Mouse (Mus musculus) mesoderm, embryonic 11.5 days (tissue): ENCODE data around the gene Pacs2.
A peak's percentile ranks its signal among the peaks of the same experiment; 100 is the strongest.

Source experiments
- DNase-seq: peaks from one replicate; pipeline ENCODE4 v3.0.0-alpha.2; 2012; ENCODE audit warnings: low read depth, low spot score

The Pacs2 gene

DNA sequence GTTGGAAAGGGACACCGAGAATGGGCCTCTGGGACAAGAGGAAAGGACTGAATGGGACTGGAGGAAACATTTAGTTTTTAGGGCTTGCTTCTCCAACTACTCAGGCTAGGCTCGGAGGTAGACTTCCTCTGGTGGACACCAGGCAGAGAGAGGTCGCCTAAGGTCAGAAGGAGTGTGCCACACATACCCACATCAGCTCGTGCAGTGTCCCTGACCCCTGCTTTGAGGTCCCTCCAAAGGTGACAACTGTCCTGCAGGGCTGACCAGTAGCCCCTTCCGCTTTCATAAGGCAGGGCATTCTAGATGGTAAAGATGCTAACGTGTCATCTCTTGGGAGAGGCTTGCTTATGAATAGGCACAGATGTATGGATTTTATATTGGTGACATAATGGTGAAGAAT, 61.2 kb downstream of the Pacs2 start:
- no peak for DNase-seq

DNA sequence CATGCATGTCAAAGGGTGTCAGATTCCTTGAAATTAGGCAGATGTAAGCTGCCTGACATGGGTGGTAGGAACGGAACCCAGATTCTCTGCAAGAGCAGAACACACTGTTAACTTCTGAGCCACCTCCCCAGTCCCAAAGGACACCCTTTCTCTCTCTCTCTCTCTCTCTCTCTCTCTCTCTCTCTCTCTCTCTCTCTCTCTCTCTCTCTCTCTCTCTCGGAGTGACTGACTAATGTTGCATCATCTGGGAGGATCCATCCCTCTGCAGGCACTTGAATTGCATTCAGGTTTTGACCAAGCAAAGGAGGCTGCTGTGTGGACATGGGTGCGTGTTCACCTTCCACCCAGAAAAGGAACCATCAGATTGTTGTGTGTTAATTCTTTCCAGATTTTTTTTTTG, 73.0 kb downstream of the Pacs2 start:
- no peak for DNase-seq

- no peak for DNase-seq
Measured at GRCm38 (mm10) chr12:113088026-113088425, 73.7 kb downstream of the Pacs2 start.

GRCm38 (mm10) chr12:113089107-113089506, 74.8 kb downstream of the Pacs2 start:
- no peak for DNase-seq

GRCm38 (mm10) chr12:113090053-113090452, 75.7 kb downstream of the Pacs2 start:
- DNase-seq, result no peak

DNA sequence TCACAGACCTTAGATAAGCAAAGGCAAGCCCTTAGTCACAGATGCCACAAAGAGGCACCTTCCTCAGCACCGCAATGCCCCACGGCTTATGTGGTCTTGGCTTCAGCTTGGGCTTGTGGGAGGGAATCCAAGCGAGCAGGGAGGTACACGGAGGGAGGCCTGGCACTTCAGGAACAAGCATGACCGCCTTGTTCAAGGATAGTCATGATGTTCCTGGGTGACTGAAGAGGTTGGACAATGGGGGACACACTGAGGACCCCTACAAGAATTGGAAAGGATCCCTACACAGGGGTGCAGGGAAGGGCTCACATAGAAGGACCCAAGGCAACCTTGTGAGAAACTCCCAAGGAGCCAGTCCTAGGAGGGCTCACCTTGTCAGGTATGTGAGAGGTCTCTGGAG, 82.7 kb downstream of the Pacs2 start:
- no peak for DNase-seq

DNA sequence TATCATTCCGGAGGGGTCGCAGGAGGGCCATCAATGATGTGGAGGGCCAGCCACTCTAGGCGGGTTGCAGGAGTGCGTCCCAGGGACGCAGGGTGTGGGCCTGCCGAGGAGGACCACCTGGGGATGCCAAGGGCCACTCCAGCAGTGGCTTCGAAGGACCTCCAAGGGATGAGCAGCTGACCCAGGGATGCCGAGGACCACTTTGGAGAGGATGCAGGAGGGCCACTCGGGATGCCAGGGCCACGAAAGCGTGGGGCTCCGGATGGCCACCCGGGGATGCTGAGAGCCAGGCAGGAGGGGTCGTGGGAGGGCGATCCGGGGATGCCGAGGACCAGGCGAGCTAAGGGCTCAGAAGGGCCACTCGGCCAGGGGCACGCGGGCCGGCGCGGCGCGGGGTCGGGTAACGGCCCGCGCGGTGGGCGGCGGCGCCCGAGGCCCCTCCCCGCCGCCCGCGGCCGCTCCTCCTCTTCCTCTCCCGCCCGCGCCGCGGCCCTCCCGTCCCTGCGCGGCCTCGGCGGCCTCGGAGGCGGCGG, 83.5 kb downstream of the Pacs2 start, which contains the start of gene Mta1:
Gene Mta1 (plus strand): TSS at position 530 of the 533 bp plus-strand sequence.
- peak; percentile 47 for DNase-seq

DNA sequence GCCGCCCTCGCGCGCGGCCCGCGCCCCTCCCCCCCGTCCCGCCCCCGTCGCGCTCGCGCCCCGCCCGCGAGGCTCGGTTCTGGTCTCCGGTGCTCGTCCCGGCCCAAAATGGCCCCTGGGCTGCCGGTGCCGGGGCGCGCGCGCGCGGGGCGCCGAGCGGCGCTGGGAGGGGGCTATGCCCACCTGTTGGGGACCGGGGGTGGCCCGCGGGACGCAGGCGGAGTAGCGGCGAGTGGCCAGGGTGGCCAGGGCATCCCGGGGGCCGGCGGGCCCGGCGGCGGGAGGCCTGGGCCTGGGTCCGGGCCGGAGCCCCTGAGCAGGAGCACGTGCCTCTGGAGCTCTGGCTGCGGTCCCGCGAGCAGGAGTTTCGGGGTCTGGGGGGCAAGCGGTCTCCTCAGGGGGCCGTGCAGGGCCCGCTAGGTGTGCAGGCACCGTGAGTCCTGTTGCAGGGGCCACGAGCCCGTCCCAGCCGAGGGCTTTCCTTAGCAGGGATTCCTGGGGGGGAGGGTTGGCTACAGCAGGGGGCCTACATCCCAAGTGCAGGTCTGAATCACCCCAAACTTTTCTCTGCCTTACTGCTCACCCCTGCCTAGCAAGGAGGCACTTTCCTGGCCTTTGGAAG, 84.3 kb downstream of the Pacs2 start:
- DNase-seq, result no peak

DNA sequence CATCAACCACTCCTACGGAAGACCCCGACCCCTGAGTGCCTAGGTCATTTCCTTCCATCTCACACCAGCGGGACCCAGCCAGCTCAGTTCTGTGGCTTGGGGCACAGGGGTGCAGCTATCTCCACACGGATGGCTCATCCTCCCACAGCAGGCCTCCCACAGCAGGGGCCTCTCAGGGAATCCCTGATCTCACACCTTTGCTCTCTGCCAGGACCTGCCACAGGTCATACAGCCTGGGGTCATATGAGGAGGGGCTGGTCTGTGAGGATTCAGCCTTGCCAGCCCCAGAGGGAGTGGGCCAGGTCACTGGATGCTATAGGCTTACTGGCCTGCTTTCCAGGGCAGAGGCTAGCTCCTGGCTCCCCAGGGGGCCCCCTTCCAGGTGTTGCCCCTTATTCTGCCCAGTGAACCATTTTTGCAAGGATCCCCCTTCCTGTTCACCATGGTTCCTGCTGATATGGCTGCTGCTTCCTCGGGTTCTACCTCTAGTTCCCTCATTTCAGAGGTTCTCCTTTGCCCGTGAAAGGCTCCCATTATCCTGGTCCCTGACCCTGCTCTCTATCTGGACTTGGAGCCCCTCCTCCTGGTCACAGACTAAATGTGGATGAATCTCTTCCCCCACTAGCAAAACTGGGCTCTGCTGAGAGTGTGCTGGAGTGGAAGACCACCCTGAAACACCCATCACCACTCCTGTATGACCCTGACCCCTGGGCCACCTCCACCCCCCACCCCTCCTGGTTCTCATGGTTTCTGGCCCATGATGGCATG, 85.3 kb downstream of the Pacs2 start:
- DNase-seq, result no peak

DNA sequence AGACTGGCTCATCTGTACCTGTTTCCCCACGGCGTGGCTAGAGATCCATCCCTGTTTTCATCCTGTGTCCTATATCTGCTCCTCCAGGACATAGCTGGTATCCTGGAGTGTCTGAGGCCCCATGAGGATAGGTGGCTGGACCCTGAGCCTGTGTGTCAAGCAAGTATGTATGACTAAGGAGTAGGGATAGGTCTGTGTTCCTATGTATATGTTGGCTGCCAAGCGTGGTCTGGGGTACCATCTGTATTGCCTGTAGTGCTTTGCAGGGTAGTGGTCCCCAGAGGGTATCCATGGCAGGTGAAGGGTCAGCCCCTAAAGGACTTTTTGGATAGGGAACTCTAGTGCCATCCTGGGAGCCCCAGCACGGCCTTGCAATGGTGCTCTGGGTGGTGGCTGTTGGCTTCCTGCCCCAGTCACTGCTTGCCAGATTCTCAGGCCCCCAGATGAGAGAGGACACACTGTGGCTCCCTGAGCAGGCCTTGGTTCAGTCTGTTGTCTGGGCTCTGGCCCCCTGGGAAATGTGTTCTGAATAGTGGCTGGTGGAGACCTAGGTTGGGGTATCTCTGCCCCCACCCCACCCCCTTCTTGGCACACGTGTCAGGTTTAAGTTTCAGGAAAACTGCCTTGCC, 86.3 kb downstream of the Pacs2 start:
- DNase-seq, result no peak

DNA sequence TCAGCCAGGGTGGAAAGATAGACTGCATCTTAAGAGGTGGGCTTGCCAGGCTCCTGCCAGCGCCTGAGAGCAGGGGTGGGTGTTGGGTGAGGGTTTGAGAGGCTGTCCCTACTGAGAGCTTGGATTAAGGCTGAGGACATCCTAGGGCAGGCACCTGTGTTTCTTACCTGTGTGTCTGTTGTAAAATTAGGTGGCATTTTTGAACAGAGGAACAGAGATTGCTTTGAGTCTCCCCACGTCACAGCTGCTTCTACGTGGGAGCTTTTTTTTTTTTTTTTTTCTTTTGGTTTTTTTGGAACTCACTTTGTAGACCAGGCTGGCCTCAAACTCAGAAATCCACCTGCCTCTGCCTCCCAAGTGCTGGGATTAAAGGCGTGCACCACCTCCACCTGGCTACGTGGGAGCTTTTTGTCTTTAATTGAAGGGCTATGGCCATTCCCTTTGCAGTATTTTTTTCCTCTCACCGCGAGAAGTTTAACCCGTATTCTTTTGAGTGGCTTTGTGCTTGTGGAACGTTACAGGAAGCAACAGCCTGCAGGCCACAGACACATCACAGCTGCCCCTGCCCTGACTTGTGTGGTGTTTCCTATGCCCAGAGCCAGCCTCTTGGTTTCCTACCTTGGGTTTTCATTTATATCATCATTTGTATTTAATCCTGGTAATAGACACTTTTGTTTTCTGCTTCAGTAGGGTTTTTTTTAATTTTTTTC, 87.1 kb downstream of the Pacs2 start:
- DNase-seq, result no peak

DNA sequence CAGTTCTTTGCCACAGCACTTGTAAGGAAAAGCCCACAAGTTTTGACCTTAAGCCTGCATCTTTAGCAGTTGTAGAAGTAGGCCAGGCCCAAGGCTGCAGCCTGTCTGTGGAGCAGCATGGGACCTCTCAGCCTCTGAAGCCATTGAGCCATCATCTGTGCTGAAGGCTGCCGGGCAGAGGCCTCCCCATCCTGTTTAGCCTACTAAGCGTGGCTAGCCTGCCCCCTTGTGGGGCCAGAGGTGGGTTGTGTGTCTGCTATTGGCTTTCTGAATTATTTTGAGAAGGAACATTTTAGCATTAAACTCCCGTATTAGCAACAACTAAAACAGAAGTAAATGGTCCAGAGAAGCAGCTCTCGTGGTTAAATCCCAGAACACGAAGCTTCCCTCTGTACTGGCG, 88.2 kb downstream of the Pacs2 start:
- peak; percentile 35 for DNase-seq

DNA sequence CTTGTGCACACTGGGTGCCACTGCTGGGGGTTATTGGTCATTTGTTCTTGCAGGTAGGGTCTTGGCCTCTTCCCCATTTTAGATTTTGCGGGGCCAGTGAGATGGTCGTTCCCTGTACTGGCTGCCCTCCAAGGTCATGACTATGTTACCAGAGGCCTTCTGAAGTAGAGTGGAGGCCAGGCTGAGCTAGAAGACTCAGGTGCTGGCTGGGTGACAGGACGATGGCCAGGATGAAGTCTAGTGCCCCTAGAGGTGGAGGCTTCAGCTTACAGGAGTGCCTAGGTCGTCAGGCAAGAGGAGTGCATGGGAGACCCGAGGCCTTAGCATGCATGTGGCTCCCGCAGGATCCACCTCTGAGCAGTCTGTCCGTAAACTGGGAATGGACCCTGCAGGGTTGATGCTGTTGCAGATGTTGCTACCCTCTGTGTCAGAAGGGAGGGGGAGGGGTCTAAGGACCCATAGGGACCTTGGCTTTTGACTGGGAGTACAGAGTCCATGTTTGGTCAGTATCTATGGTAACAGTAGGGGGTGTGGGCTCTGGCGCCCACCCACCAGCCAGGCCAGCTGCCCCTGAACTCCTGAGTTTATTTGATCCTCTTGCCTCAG, 89.6 kb downstream of the Pacs2 start:
- DNase-seq, result no peak

GRCm38 (mm10) chr12:113106386-113106785, 92.1 kb downstream of the Pacs2 start:
- no peak for DNase-seq

GRCm38 (mm10) chr12:113107431-113108124, 93.3 kb downstream of the Pacs2 start:
- no peak for DNase-seq

DNA sequence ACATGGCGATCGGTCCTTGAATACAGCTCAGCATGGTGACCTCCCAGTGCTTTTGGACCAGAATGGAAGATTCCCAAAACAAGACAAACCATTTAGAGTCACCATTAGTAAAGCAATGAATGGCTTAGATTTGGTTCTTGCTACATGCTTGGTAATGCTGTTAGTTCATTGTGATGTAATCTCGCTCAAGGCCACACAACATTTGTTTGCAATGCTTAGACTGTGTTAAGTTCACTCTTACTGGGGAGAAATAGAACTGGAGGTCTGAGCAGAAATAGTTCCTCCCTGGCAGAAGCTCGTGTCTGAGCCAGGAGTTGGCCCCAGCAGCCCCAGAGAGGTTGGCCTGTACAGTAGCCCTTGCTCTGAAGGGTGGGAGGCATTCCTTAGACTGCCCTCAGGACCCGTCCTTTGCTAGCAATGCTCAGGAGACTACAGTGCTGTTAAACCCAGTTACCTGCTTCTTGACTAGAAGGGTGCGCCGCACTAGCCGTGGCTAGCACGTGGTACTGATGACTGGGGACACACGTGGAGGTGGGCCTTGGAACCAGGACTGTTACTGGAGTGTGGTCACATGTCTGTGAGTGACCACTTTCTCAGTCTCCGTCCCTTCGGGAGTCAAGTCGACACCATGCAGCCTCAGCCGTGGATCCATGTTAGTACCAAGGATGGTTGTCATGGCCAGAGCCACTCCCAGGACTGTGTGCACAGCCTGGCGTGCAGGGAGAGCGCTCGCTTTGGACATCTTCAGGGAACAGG, 94.4 kb downstream of the Pacs2 start:
- no peak for DNase-seq

GRCm38 (mm10) chr12:113109801-113110200, 95.5 kb downstream of the Pacs2 start:
- no peak for DNase-seq

- no peak for DNase-seq
Measured at GRCm38 (mm10) chr12:113114141-113114540, 99.8 kb downstream of the Pacs2 start.

DNA sequence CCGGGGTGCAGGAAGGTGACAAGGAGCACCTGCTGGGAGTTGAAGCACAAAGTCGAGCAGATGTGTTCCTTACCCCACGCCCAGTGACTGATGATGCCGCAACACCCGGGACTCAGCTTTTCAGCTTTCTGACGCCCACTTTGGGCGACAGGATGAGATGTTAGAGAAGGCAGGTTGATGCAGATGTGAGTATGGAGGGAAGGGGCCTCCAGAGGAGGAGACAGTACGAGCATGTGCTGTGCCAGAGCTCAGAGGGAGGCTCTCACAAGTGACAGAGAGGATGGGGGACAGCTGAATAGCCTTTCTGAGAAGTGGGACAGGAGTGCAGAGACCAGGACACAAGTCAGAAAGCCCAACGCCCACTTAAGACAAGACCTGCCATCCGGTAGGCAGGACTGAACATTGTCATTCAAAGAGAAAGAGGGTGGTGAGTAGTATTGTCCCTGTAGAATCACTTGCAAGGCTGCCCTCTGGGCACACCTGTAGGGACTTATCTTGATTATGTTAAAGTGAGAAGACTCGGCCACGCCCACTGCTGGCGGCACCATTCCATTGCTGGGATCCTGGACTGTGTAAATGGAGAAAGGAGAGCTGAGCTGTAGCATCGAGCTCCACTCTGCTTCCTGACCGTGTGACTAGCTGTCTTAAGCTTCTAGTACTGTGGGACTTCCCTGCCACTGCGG, 100.7 kb downstream of the Pacs2 start:
- DNase-seq, result no peak
